Mouse (Mus musculus) kidney, adult 8-10 months (tissue): Measurements from ENCODE around the gene Mylk.
"Not testable (repeated sequence)": the region's sequence is repeated elsewhere in the genome, so short reads cannot be mapped to it uniquely, and the experiment has no call there.

ENCODE experiments used
- DNase-seq, 2 experiments: peaks; one replicate each; pipeline ENCODE4 v3.0.0; 2022

The Mylk gene

GRCm38 (mm10) chr16:34745065-34745585 lies at the start of gene Mylk:
Gene Mylk (plus strand): TSS chr16:34745210.
- peak; percentile 95 to 96 for DNase-seq

- DNase-seq, result not testable (repeated sequence)
Measured at GRCm38 (mm10) chr16:34698721-34699120, 46.3 kb upstream of the Mylk start.

- DNase-seq, result peak; percentile 60 to 84
Measured at GRCm38 (mm10) chr16:34700165-34700827, 44.7 kb upstream of the Mylk start.

- no peak for DNase-seq
Measured at GRCm38 (mm10) chr16:34700828-34701216, 44.2 kb upstream of the Mylk start.

- DNase-seq, result no peak
Measured at GRCm38 (mm10) chr16:34706019-34706418, 39.0 kb upstream of the Mylk start.

- no peak for DNase-seq
Measured at GRCm38 (mm10) chr16:34706487-34706946, 38.5 kb upstream of the Mylk start.

- no peak for DNase-seq
Measured at GRCm38 (mm10) chr16:34711481-34711880, 33.5 kb upstream of the Mylk start.

GRCm38 (mm10) chr16:34725156-34725555 lies 19.9 kb upstream of the Mylk start:
- no peak for DNase-seq

GRCm38 (mm10) chr16:34728610-34729009 lies 16.4 kb upstream of the Mylk start:
- DNase-seq, result not testable (repeated sequence)

GRCm38 (mm10) chr16:34729371-34729770 lies 15.6 kb upstream of the Mylk start:
- no peak for DNase-seq

- DNase-seq, result no peak
Measured at GRCm38 (mm10) chr16:34738656-34739233, 6.3 kb upstream of the Mylk start.

- DNase-seq, result peak in 1 of 2 experiments; percentile 54
Measured at GRCm38 (mm10) chr16:34742930-34743329, 2.1 kb upstream of the Mylk start.

- no peak for DNase-seq
Measured at GRCm38 (mm10) chr16:34748081-34748720, 3.2 kb downstream of the Mylk start.

- no peak for DNase-seq
Measured at GRCm38 (mm10) chr16:34749536-34749935, 4.5 kb downstream of the Mylk start.

- no peak for DNase-seq
Measured at GRCm38 (mm10) chr16:34752026-34752425, 7.0 kb downstream of the Mylk start.

- no peak for DNase-seq
Measured at GRCm38 (mm10) chr16:34752977-34753376, 8.0 kb downstream of the Mylk start.

GRCm38 (mm10) chr16:34756991-34757390 lies 12.0 kb downstream of the Mylk start:
- DNase-seq, result no peak

GRCm38 (mm10) chr16:34758205-34758604 lies 13.2 kb downstream of the Mylk start:
- no peak for DNase-seq

GRCm38 (mm10) chr16:34763959-34764591 lies 19.1 kb downstream of the Mylk start:
- no peak for DNase-seq

- DNase-seq, result no peak
Measured at GRCm38 (mm10) chr16:34765666-34766065, 20.7 kb downstream of the Mylk start.

GRCm38 (mm10) chr16:34766193-34766592 lies 21.2 kb downstream of the Mylk start:
- DNase-seq, result no peak

GRCm38 (mm10) chr16:34767443-34767842 lies 22.4 kb downstream of the Mylk start:
- no peak for DNase-seq

GRCm38 (mm10) chr16:34768436-34768835 lies 23.4 kb downstream of the Mylk start:
- DNase-seq, result no peak
